Mouse (Mus musculus) limb, embryonic 11.5 days (tissue): ENCODE measurements at regions not wholly inside any gene's neighbourhood (a gene's known extent, or its start where the extent isn't known, plus 50 kb on each side); places are given as distances from the start of the nearest gene placed in this dataset.
A peak's percentile ranks its signal among the peaks of the same experiment; 100 is the strongest.

Experiments
- ATAC-seq: fragments of 200-750 bp; cut with Nextera tagmentation; 2 replicates; pipeline ENCODE4 v1.8.0; 2017; ENCODE audit warnings: low read depth; ENCODE audit not compliant: insufficient number of reproducible peaks, low FRiP score, low TSS enrichment
- DNase-seq: peaks from one replicate; pipeline ENCODE4 v3.0.0-alpha.2; 2015; ENCODE audit warnings: low spot score
- H3K27ac ChIP-seq: fragments of 300-500 bp; sonication (generic); replicated peaks from 2 replicates; pipeline ENCODE4 v1.5.1; 2014; ENCODE audit warnings: low read depth, mild to moderate bottlenecking, low read length
- H3K27me3 ChIP-seq: fragments of 300-500 bp; sonication (generic); 2 replicates; pipeline ENCODE4 v1.6.1; 2014; ENCODE audit warnings: mild to moderate bottlenecking, low read length, mixed read lengths; ENCODE audit not compliant: control insufficient read depth, insufficient read depth
- H3K36me3 ChIP-seq: fragments of 300-500 bp; sonication (generic); 2 replicates; pipeline ENCODE4 v1.6.1; 2014; ENCODE audit warnings: mild to moderate bottlenecking, low read length, moderate library complexity, mixed read lengths; ENCODE audit not compliant: control insufficient read depth, insufficient read depth
- H3K4me1 ChIP-seq: fragments of 300-500 bp; sonication (generic); 2 replicates; pipeline ENCODE4 v1.6.1; 2014; ENCODE audit warnings: low read length, mixed read lengths; ENCODE audit not compliant: control insufficient read depth, insufficient read depth
- H3K4me2 ChIP-seq: fragments of 300-500 bp; sonication (generic); 2 replicates; pipeline ENCODE4 v1.6.1; 2014; ENCODE audit warnings: low read depth, mild to moderate bottlenecking, moderate library complexity; ENCODE audit not compliant: severe bottlenecking
- H3K4me3 ChIP-seq: fragments of 300-500 bp; sonication (generic); 2 replicates; pipeline ENCODE4 v1.5.1; 2014; ENCODE audit warnings: low read depth, low read length
- H3K9ac ChIP-seq: fragments of 300-500 bp; sonication (generic); 2 replicates; pipeline ENCODE4 v1.6.1; 2014; ENCODE audit warnings: mild to moderate bottlenecking, low read length
- H3K9me3 ChIP-seq: fragments of 300-500 bp; sonication (generic); 2 replicates; pipeline ENCODE4 v1.6.1; 2016; ENCODE audit warnings: low read length; ENCODE audit not compliant: control insufficient read depth
- WGBS: fragments of 180-500 bp; shearing (Covaris S2); extraction: QIAGEN DNeasy Blood & Tissue Kit; methylation state at CpG from one replicate; pipeline ENCODE4 v1.1.7; 2014; 5-methylcytosine and 5-hydroxymethylcytosine counted together

DNA sequence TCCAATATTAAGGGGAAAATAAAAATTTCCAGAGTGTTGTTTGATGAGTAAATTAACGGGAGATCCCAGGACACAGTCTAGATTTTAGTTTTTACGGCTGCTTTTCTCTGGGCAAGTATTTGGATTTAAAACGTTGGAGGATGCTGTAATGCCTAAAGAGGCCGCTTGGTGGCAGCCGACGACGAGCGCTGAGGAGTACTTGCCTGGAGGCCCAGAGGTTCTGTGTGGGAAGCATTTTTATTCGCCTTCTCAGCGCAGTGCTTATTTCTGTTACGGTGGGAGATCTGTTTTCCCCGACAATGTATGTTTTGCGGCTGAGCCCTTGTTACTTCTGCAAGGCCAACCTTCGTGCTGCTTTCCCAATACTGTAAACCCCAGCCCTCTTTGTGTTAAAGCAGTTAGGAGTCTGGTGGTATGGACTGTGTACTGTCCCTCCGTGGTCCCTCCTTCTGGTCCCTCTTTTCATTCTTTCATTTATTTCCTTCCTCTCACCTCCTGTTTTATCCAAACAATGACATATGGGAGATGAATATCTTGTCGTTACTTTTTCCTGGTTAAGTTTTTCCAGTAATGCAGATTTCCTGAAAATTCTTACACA, 142.3 kb downstream of the Bach1 start:
- DNase-seq = peak; percentile 85
- no peak overlapping the region for H3K27ac ChIP-seq
- no peak for ATAC-seq
- no peaks in the 10 kb centered on the region for H3K4me1 ChIP-seq
- H3K36me3 ChIP-seq = no peaks in the 10 kb centered on the region
- H3K9me3 ChIP-seq = no peaks in the 10 kb centered on the region
- no peak overlapping the region for H3K4me3 ChIP-seq
- H3K4me2 ChIP-seq = no peak overlapping the region
- no peaks in the 10 kb centered on the region for H3K27me3 ChIP-seq
- H3K9ac ChIP-seq = no peak overlapping the region
- 21% methylated on average over 16 of the region's 16 CpGs for WGBS
